Mouse (Mus musculus) natural killer cell, adult 2 months (primary cell): ENCODE measurements around the gene Mpdu1.

Source experiments
- DNase-seq, 2 experiments: peaks; one replicate each; pipeline ENCODE4 v3.0.0; 2022; ENCODE audit warnings: low spot score in 2 of 2

Mpdu1 gene

DNA sequence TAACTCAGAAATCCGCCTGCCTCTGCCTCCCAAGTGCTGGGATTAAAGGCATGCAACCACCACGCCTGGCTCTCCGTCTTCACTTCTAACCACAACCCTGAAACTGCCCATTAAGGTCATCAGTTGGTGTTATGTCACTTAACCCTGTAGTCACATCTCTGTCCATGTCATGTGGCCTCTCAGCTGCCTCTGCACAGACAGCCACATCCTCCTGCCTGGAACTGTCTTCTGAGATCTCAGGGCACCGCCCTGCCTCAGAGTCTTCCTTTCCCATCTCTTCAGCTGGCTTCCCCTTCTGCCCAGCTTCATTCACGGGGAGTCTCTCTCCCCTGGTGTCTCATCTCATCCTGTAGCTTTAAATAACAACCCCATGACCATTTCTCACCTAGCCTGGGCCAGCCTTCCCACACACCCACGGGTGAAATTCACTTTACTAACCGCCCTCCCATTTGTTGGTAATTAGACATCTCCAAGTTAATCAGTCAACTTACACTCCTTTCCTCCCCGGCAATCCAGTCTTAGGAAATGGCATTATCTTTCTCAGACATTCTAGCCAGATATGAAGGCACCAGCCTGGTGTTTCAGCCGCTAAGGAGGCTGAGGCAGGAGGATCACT lies 29.9 kb upstream of the Mpdu1 start:
- DNase-seq: peak; percentile 33 to 60

DNA sequence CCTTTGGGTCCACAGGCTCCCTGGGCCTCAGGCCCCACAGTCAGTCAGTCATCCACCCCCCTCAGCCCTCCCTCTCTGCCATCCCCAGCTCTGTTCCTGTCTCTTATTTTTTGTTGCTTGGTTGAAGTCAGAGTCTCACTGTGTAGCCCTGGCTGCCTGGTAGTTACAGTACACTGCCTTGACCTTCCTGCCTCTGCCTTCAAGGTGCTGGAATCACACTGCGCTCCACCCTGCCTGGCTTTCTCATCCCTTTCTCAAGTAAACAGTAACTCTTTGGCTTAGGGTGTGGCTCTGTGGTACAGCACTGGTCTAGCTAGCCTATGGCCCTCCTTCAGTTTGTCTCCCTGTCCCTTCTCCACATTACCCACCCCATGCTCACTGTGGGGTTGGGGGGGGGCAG lies 27.4 kb upstream of the Mpdu1 start:
- DNase-seq: no peak

- DNase-seq: no peak
These were observed 24.6 kb upstream of the Mpdu1 start for GRCm38 (mm10) chr11:69687061-69687460.

DNA sequence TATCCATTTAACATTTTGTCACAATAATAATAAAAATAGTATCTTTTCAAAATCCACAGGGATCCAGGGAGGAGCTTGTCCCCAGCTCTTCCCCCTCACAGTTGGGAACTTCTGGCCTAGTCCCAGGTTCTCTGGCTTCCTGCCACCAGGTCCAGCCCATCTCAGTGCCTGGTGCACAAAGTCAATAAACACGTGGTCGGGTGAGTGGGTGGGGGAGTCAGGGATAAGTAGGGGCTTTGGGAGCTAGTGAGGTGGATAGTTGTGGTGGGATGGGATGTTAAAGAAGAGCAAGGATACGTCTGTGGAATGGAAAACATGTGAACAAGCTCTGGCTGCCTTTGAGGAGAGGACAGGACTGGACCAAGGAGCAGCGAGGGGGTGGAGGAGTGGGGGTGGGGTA lies 23.9 kb upstream of the Mpdu1 start:
- DNase-seq: no peak

- no peak for DNase-seq
These were observed 23.2 kb upstream of the Mpdu1 start, which contains the start of gene Tnfsf13 for GRCm38 (mm10) chr11:69685526-69686148. TSS of gene Tnfsf13 (minus strand) at chr11:69685784.

DNA sequence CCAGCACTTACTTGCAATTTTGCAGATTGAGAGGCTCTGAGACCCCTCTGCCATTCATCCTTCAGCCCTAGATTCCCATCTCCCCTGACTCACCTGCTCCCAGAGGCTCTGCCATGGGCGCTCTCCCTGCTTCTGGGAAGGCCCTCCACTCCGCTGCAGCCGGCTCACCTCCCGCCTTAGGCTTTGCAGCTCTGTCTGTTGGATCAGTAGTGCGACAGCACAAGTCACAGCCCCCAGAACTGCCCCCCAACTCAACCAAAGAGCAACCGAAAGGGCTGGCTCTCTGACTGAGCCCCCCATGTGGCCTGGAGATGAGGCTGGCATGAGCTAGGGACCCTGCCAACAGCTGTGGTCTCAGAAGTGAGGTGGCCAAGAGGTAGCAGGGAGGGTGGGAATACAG lies 22.5 kb upstream of the Mpdu1 start:
- DNase-seq: no peak

DNA sequence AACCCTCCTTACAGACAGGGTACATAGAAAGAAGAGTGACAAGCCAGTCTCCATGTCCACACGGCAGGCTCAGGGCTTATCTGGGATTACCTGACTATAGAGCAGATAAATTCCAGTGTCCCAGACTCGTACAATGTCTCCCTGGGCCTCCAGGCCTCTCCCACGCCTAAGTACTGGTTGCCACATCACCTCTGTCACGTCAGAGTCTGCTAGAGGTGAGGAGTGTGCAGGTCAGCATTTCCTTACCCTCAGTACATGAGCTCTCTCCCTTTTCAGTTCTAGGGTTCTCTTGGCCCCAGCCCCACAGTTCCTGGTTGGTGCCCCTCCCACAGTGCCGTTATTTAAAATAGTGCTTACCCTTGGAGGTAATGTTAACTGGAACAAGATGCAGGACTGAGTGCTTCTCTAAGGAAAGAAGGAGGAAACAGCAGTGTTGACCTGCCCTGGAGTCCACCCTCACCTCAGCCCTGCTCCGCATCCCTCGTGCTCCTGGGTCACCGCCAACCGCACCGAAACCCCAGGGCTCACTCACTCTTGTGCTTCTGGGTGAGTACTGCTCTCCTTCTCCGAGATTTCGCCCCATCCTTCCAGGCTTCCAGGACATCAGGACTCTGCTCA lies 21.8 kb upstream of the Mpdu1 start:
- DNase-seq: no peak

DNA sequence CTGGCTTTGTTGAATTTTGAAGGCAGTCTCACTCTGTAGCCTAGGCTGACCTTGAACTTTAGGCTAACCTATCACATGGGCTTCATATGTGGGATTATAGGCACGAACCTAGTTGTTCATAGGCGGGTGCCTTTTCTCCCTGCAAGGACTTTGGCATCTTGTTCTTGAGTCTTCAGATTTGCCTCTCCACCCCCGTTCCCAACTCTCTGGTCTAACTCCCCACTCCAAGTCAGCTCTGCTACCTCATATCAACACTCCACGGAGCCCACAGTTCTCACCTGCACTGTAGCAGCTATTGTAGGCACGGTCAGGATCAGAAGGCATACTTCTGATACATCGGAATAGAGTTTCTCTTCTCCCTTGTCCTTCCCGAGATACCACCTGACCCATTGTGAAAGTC lies 21.1 kb upstream of the Mpdu1 start:
- no peak for DNase-seq

- peak; percentile 79 to 87 for DNase-seq
These were observed 20.5 kb upstream of the Mpdu1 start for GRCm38 (mm10) chr11:69682840-69683533.

GRCm38 (mm10) chr11:69682209-69682839 lies 19.9 kb upstream of the Mpdu1 start:
- DNase-seq: no peak

- DNase-seq: peak; percentile 94 to 96
These were observed 19.1 kb upstream of the Mpdu1 start, which contains the start of gene Senp3 for GRCm38 (mm10) chr11:69681314-69682208. TSS of gene Senp3 (minus strand) at chr11:69682084.

DNA sequence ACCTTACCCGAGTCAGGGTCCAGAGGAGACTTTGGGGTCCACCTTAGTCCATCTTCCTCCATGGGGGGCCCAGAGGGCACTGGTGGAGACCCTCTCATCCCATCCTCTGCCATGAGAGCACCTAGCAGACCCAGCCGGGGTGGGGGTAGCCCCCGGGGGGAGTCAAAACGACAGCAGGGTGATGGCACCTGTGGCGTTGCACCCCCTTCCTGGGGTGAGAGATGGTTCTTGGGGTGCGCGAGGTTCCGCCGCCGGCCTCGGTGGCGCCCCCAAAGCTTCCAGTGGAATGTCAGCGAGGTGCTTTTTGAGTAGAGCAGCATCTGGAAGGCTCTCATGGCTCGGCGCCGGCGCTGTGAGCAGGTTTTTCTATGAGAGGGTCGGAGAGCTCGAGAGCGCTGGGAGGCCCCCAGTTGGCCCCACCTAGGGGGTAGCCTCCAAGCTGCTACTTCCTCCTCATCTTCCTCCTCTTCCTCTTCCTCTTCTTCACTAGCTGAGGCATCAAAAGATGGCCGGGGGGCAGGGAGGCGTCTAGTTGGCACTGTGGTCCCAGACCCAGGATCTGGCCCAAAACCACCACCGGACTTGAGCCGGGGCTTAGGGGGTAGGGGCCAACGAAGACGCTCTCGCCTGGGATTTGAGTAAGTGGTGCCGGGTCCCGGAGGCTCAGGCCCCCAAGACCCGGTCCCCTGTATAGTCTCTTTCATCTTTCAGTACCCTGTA lies 17.9 kb upstream of the Mpdu1 start:
- no peak for DNase-seq

GRCm38 (mm10) chr11:69679144-69679543 lies 16.7 kb upstream of the Mpdu1 start:
- DNase-seq: no peak

DNA sequence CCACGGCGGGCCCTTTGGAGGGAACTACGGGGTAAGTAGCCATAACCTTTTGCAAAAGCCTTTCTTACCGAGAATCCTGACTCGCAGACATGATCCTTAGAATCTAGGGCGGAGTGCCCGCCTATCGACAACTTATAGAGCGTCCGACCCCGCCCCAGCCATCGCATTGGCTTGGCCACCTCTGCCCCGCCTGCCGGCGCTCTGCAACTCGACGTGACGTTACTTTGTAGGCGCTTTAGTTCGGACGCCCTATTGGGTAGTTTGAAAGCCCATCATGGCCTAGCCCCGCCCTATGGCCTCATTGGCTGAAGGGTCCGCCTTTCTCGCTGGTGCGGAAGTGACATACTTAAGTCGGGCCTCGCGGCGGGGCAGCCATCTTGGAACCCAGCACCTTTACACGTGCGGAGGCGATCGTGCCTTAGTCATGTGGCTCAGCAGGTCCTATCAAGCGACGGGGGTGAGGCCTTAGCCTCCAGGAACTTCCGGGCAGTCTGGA lies 9.8 kb upstream of the Mpdu1 start, which contains the start of gene Eif4a1:
TSS of gene Eif4a1 (minus strand) at position 213 of the 496 bp plus-strand sequence.
- DNase-seq: peak; percentile 100

- DNase-seq: no peak
These were observed 9.3 kb upstream of the Mpdu1 start for GRCm38 (mm10) chr11:69671726-69672124.

GRCm38 (mm10) chr11:69670786-69671725 lies 8.6 kb upstream of the Mpdu1 start:
- peak; percentile 95 to 96 for DNase-seq

- no peak for DNase-seq
These were observed 4.2 kb upstream of the Mpdu1 start for GRCm38 (mm10) chr11:69666665-69667005.

GRCm38 (mm10) chr11:69665961-69666664 lies 3.7 kb upstream of the Mpdu1 start, which contains the start of gene Cd68:
TSS of gene Cd68 (minus strand) at chr11:69666153.
- DNase-seq: peak; percentile 74 to 85
